8 mouse cellular contexts compared by ENCODE assay signal in genomic region chr8:82939912-82940311, GRCm38 (mm10).
DNase-seq lines count a peak whose midpoint lies in the region; ATAC-seq lines count a peak whose summit lies in the region.

No protein-coding gene starts in this region.

- no peak overlapping the region for H3K9ac ChIP-seq in hindbrain, embryonic 13.5 days
- no peak overlapping the region for H3K9ac ChIP-seq in hindbrain, embryonic 16.5 days (ENCODE audit: low read depth, low read length)
- no peak overlapping the region for H3K9ac ChIP-seq in midbrain, embryonic 16.5 days (ENCODE audit: low read depth, low read length)

- peaks cover 36% of the 10 kb centered on the region for H3K4me1 ChIP-seq in hindbrain, embryonic 13.5 days (replicated peaks)
- peaks cover 7% of the 10 kb centered on the region for H3K4me1 ChIP-seq in hindbrain, embryonic 16.5 days (ENCODE audit: control insufficient read depth, insufficient read depth, low read depth, low read length)
- peaks cover 1% of the 10 kb centered on the region; the same call in 1 of the 2 replicates for H3K4me1 ChIP-seq in midbrain, embryonic 16.5 days (ENCODE audit: control insufficient read depth, insufficient read depth, low read length)

- no peaks in the 10 kb centered on the region for H3K27me3 ChIP-seq in hindbrain, embryonic 13.5 days
- no peaks in the 10 kb centered on the region for H3K27me3 ChIP-seq in hindbrain, embryonic 16.5 days (replicated peaks; ENCODE audit: control insufficient read depth, insufficient read depth, low read length)
- no peaks in the 10 kb centered on the region for H3K27me3 ChIP-seq in midbrain, embryonic 16.5 days (ENCODE audit: control insufficient read depth, insufficient read depth, low read depth, low read length)

- H3K79me2 ChIP-seq in macrophage (ENCODE audit: inconsistent target), result peaks cover 64% of the 10 kb centered on the region; the same call in 1 of the 2 replicates

- no peak overlapping the region for H3K4me2 ChIP-seq in hindbrain, embryonic 13.5 days
- no peak overlapping the region for H3K4me2 ChIP-seq in hindbrain, embryonic 16.5 days (ENCODE audit: low read length)
- H3K4me2 ChIP-seq in midbrain, embryonic 16.5 days (ENCODE audit: low read length), result no peak overlapping the region

- no peaks in the 10 kb centered on the region for H3K36me3 ChIP-seq in hindbrain, embryonic 13.5 days
- H3K36me3 ChIP-seq in hindbrain, embryonic 16.5 days (ENCODE audit: control insufficient read depth, insufficient read depth, low read length), result no peaks in the 10 kb centered on the region
- H3K36me3 ChIP-seq in macrophage (ENCODE audit: inconsistent target), result no peaks in the 10 kb centered on the region
- H3K36me3 ChIP-seq in midbrain, embryonic 16.5 days (ENCODE audit: control insufficient read depth, insufficient read depth, low read length), result no peaks in the 10 kb centered on the region

- WGBS in hindbrain, embryonic 13.5 days, result 57% methylated on average over 6 of the region's 6 CpGs
- WGBS in hindbrain, embryonic 16.5 days, result 43% methylated on average over 6 of the region's 6 CpGs
- WGBS in macrophage (ENCODE audit: missing documents), result 0% methylated on average over 6 of the region's 6 CpGs
- 69% methylated on average over 6 of the region's 6 CpGs for WGBS in midbrain, embryonic 16.5 days

- no peak for ATAC-seq in hindbrain, embryonic 13.5 days (ENCODE audit: low FRiP score)
- ATAC-seq in hindbrain, embryonic 16.5 days, result no peak
- no peak for ATAC-seq in inflammation-experienced regulatory T-cells, adult 6 months
- no peak for ATAC-seq in midbrain, embryonic 16.5 days

- no peak overlapping the region for H3K4me3 ChIP-seq in hindbrain, embryonic 13.5 days
- no peak overlapping the region for H3K4me3 ChIP-seq in hindbrain, embryonic 16.5 days (ENCODE audit: low read length)
- H3K4me3 ChIP-seq in macrophage (ENCODE audit: inconsistent target), result no peak overlapping the region
- no peak overlapping the region for H3K4me3 ChIP-seq in midbrain, embryonic 16.5 days (ENCODE audit: low read depth, low read length)

- peak; percentile 54 for DNase-seq in adipocyte (ENCODE audit: low spot score)
- DNase-seq in heart, adult 9 months (ENCODE audit: low spot score in 2 of 2), result peak; percentile 69 to 77
- DNase-seq in kidney, postnatal 10 days, result peak; percentile 68

- peak overlapping the region; percentile 13 for H3K27ac ChIP-seq in hindbrain, embryonic 13.5 days
- H3K27ac ChIP-seq in hindbrain, embryonic 16.5 days (ENCODE audit: low read depth, low read length), result no peak overlapping the region
- peak overlapping the region; percentile 91 for H3K27ac ChIP-seq in macrophage
- H3K27ac ChIP-seq in midbrain, embryonic 16.5 days (ENCODE audit: low read length), result no peak overlapping the region

- H3K9me3 ChIP-seq in hindbrain, embryonic 13.5 days, result no peaks in the 10 kb centered on the region
- H3K9me3 ChIP-seq in hindbrain, embryonic 16.5 days (ENCODE audit: control insufficient read depth, low read length), result no peaks in the 10 kb centered on the region
- no peaks in the 10 kb centered on the region for H3K9me3 ChIP-seq in midbrain, embryonic 16.5 days (replicated peaks; ENCODE audit: control insufficient read depth, low read length, poor library complexity, severe bottlenecking)

Comparison
In these comparisons a context has a peak if more than half of its experiments do, and no peak if none do; other contexts are left out.
1. H3K27ac ChIP-seq: peak in hindbrain, embryonic 13.5 days (single experiment) and macrophage (single experiment); none in hindbrain, embryonic 16.5 days (single experiment) and midbrain, embryonic 16.5 days (single experiment).
2. Peak in every context shown above with its lines, with median percentiles within 50 percentile points of each other: DNase-seq.